Mouse (Mus musculus): ENCODE results near the gene Ltc4s.

- TF ChIP-seq POLR2A (IDR thresholded peaks at IDR 0.05; ENCODE audit: borderline replicate concordance, low read depth, low read length) (no peak), CTCF (IDR thresholded peaks at IDR 0.05; ENCODE audit: low read depth, low read length) (no peak)
Observed at GRCm38 (mm10) chr11:50277706-50278105, 39.3 kb upstream of the Ltc4s start.
